Mouse (Mus musculus) midbrain, embryonic 16.5 days (tissue): Measurements from ENCODE around the gene 1700001J03Rik. TPM values are rescaled to one million over a fixed set of nuclear protein-coding genes. Genes with fewer than 3 reads are reported as not detected.

Experiments used
- ATAC-seq: fragments of 200-750 bp; cut with Nextera tagmentation; 2 replicates; pipeline ENCODE4 v1.8.0; 2017; ENCODE audit warnings: moderate TSS enrichment
- H3K27ac ChIP-seq: fragments of 300-500 bp; sonication (generic); 2 replicates; pipeline ENCODE4 v1.5.1; 2014; ENCODE audit warnings: mild to moderate bottlenecking, low read length, mixed read lengths
- H3K27me3 ChIP-seq: fragments of 300-500 bp; sonication (generic); 2 replicates; pipeline ENCODE4 v1.6.1; 2014; ENCODE audit warnings: low read depth, low read length, mixed read lengths; ENCODE audit not compliant: control insufficient read depth, insufficient read depth
- H3K36me3 ChIP-seq: fragments of 300-500 bp; sonication (generic); 2 replicates; pipeline ENCODE4 v1.6.1; 2014; ENCODE audit warnings: mild to moderate bottlenecking, low read length, moderate library complexity, mixed read lengths; ENCODE audit not compliant: control insufficient read depth, insufficient read depth
- H3K4me1 ChIP-seq: fragments of 300-500 bp; sonication (generic); 2 replicates; pipeline ENCODE4 v1.6.1; 2014; ENCODE audit warnings: mild to moderate bottlenecking, low read length, mixed read lengths; ENCODE audit not compliant: control insufficient read depth, insufficient read depth
- H3K4me2 ChIP-seq: fragments of 300-500 bp; sonication (generic); 2 replicates; pipeline ENCODE4 v1.6.1; 2014; ENCODE audit warnings: mild to moderate bottlenecking, low read length, mixed read lengths
- H3K4me3 ChIP-seq: fragments of 300-500 bp; sonication (generic); 2 replicates; pipeline ENCODE4 v1.5.1; 2014; ENCODE audit warnings: low read depth, mild to moderate bottlenecking, low read length, moderate library complexity, mixed read lengths
- H3K9ac ChIP-seq: fragments of 300-500 bp; sonication (generic); 2 replicates; pipeline ENCODE4 v1.6.1; 2014; ENCODE audit warnings: low read depth, low read length, mixed read lengths
- H3K9me3 ChIP-seq: fragments of 300-500 bp; sonication (generic); replicated peaks from 2 replicates; pipeline ENCODE4 v1.6.1; 2014; ENCODE audit warnings: mild to moderate bottlenecking, low read length, mixed read lengths; ENCODE audit not compliant: control insufficient read depth, poor library complexity, severe bottlenecking
- WGBS: fragments of 180-500 bp; shearing (Covaris S2); extraction: QIAGEN DNeasy Blood & Tissue Kit; methylation state at CpG from one replicate; pipeline ENCODE4 v1.1.7; 2014; 5-methylcytosine and 5-hydroxymethylcytosine counted together
- polyA plus RNA-seq: library from polyadenylated mRNA; unstranded; fragments of >200 nt; fragmentation: Nextera tagmentation; extraction: Ambion mirVana; gene quantifications from 2 replicates; pipeline ENCODE4 v1.2.1, GENCODE M21; 2015

The 1700001J03Rik gene
- polyA plus RNA-seq, 1 experiment from 2014 or later, result not detected

DNA sequence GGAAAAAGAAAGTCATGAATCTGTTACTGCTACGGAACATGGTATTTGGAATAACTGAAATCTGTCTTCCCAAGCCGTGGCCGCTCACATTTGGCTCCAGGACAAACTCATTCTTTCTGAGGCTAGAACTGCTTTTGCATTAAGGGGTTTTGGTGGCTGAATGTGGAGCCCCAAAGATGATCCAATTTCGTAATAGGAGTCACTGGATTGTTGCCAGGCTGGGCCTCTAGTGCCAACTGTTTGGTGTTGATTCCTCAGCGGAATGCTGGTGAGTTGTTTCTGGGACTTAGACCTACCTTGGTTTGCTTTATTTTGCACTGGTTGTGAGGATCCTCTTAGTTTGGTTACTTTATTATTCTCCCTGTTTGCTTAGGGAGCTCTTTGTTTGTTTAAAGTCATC is 38.7 kb upstream of the 1700001J03Rik start:
- H3K4me2 ChIP-seq, result no peak overlapping the region
- H3K27me3 ChIP-seq, result no peaks in the 10 kb centered on the region
- no peak for ATAC-seq
- H3K4me1 ChIP-seq, result peaks cover 16% of the 10 kb centered on the region
- no peaks in the 10 kb centered on the region for H3K9me3 ChIP-seq
- H3K27ac ChIP-seq, result no peak overlapping the region
- H3K9ac ChIP-seq, result no peak overlapping the region
- H3K4me3 ChIP-seq, result no peak overlapping the region
- H3K36me3 ChIP-seq, result no peaks in the 10 kb centered on the region
- 89% methylated on average over 5 of the region's 5 CpGs for WGBS

DNA sequence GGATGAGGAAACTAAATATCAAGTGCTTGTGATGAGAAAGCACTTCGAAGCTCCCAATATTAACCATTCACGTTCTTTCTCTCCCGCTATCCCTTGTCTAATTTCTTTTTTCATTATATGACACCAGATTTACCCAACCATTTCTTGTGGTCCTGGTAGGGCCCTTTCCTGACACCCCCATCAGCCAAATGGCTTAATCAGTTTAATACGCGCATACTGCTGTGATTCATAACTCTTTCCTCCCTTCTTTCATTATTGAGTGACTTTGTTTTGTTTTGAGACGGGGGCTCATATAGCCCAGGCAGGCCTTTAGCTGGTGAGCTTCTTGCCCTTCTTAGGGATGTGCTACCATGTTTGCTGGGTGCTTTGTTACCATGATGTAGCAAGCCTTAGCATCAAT is 36.6 kb upstream of the 1700001J03Rik start:
- Histone ChIP-seq H3K27me3 (no peaks in the 10 kb centered on the region), H3K4me2 (peak overlapping the region; percentile 58), H3K9ac (peak overlapping the region; percentile 90), H3K4me1 (peaks cover 16% of the 10 kb centered on the region), H3K4me3 (peak overlapping the region; percentile 86), H3K36me3 (peaks cover 9% of the 10 kb centered on the region), H3K27ac (peak overlapping the region; percentile 98), H3K9me3 (no peaks in the 10 kb centered on the region)
- no peak for ATAC-seq
- 28% methylated on average over 6 of the region's 6 CpGs for WGBS

DNA sequence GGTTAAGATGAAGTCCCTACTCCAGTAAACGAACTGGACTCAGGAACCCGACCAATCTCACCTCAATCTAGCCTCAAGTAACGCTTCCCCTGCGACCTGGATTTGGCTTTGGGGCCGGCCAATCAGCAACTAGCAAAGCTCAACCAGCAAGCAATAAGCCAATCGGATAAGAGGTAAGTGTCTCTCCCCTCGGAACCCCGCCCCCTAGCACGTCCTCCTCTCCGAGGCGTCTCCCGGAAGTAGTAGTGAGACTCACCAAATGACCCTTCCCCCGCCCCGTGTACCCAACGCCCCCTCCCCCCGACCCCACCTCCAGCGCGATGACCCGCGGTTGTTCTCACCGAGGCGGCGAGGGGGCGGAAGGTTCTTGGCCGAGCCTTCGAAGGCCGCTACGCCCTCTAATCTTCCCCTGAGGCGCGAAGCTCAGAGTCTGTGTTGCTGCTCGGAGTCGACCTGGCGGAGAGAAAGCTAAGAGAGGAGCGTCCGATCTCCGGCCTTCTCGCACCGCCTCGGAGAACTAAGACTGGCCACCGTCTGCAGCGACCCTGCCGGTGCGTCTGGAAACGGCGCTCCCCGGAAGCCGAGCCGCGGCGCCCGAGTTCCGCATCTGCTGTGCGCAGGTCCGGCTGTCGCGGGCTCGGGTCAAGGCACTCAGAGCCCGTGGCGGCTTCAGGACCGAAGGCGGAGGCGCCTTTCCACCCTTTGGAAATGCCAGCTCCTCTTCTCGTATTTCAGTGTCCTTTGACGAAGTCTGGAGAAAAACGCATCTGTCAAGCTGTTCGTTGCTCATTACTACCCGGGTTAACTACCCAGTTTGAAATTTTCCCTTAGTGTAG is 36.0 kb upstream of the 1700001J03Rik start, which contains the start of gene Rnf6:
Gene Rnf6, minus strand, starts transcription at position 677 of the 836 bp plus-strand sequence.
- Histone ChIP-seq H3K36me3 (peaks cover 9% of the 10 kb centered on the region), H3K9ac (peak within 1 kb of the TSS; percentile 90), H3K27ac (peak within 1 kb of the TSS; percentile 98), H3K4me1 (peaks cover 16% of the 10 kb centered on the region), H3K4me2 (peak within 1 kb of the TSS; percentile 86), H3K27me3 (no peaks in the 10 kb centered on the region), H3K4me3 (peak within 1 kb of the TSS; percentile 86), H3K9me3 (no peaks in the 10 kb centered on the region)
- peak; percentile 99 for ATAC-seq
- under 1% methylated on average over 67 of the region's 67 CpGs for WGBS

DNA sequence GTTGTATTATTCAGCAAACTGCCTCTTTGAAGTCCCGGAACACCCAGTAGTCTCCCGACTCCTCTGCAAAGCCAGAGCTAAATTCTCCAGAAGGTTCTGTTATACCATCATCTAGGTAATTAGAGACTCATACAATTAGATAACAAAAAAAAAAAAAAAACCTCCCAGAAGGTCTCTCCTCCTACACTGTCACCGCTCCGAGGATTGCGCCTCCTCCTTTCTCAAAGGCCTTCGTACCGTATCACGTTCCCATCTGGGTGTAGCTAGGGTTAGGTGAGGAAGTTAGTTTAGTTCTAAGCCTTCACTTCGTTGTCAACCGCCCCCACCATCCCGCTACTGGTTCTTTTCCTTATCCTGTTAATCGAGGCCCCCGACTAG is 35.4 kb upstream of the 1700001J03Rik start:
- peaks cover 16% of the 10 kb centered on the region for H3K4me1 ChIP-seq
- H3K9me3 ChIP-seq, result no peaks in the 10 kb centered on the region
- peak overlapping the region; percentile 86 for H3K4me2 ChIP-seq
- peaks cover 14% of the 10 kb centered on the region for H3K36me3 ChIP-seq
- no peaks in the 10 kb centered on the region for H3K27me3 ChIP-seq
- peak overlapping the region; percentile 62 for H3K9ac ChIP-seq
- peak; percentile 66 for ATAC-seq
- peak overlapping the region; percentile 86 for H3K4me3 ChIP-seq
- 7% methylated on average over 13 of the region's 13 CpGs for WGBS
- H3K27ac ChIP-seq, result peak overlapping the region; percentile 98

DNA sequence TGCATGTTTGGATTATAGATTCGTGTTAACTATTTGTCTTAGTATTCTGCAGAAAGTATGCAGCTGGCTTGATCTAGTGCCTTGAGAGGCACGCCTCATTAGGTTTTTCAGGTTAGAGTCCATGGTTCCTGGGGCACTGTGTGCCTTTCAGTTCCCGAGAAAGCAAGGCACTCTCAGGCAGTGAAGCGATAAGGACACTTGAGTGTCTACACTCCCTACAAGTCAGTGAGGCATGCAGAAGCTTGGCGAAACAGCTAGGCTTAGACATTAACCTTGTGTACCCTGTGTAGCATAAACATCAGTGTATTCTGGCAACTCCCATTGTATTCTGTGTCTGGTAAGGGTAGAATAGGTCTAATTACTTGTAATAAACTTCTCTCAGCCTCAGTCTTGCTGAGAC is 20.4 kb upstream of the 1700001J03Rik start:
- peaks cover 68% of the 10 kb centered on the region for H3K36me3 ChIP-seq
- H3K9ac ChIP-seq, result no peak overlapping the region
- ATAC-seq, result no peak
- H3K9me3 ChIP-seq, result 0 out of 2 replicates have a peak, but pooled peaks cover 3% of the 10 kb centered on the region
- no peak overlapping the region for H3K4me2 ChIP-seq
- no peaks in the 10 kb centered on the region for H3K4me1 ChIP-seq
- H3K4me3 ChIP-seq, result no peak overlapping the region
- no peaks in the 10 kb centered on the region for H3K27me3 ChIP-seq
- 96% methylated on average over 5 of the region's 5 CpGs for WGBS
- H3K27ac ChIP-seq, result no peak overlapping the region

DNA sequence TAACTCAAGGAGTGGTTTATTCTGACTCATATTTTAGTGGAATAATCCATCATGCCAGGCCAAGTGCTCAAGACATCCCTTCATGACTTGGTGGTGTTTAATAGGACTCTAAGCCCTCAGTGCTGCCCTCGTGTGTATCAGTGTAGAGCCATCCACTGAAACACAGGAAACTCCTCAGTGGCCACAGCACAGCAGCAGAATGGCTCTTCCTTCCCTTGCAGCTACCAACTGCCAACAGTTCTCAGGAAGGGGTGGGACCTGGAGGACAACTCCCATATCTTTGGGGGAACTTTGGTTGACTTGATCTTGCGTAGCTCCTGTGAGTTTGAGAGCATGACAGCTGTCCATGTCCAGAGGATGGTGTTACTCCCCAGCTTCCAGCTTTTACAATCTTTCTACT is 18.8 kb upstream of the 1700001J03Rik start:
- Histone ChIP-seq H3K4me2 (no peak overlapping the region), H3K9me3 (0 out of 2 replicates have a peak, but pooled peaks cover 3% of the 10 kb centered on the region), H3K27me3 (no peaks in the 10 kb centered on the region), H3K4me3 (no peak overlapping the region), H3K27ac (no peak overlapping the region), H3K4me1 (no peaks in the 10 kb centered on the region), H3K36me3 (peaks cover 60% of the 10 kb centered on the region), H3K9ac (no peak overlapping the region)
- 96% methylated on average over 2 of the region's 2 CpGs for WGBS
- ATAC-seq, result no peak

DNA sequence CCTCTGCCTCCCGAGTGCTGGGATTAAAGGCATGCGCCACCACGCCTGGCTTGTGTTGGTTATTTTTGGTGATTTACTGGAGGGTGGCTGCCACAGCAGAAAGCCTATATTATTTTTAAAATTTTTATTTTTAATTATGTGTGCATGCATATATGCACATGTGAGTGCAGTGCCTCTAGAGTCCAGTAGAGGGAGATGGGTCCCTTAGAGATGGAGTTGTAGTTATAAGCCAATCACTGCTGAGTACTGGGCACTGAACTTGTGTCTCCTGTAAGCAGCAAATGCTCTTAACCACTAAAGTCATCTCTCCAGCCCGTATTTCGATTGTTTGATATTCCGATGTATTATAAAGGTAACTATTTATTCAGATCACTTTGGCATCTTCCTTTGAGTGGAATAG is 15.5 kb upstream of the 1700001J03Rik start:
- WGBS, result 98% methylated on average over 6 of the region's 6 CpGs

DNA sequence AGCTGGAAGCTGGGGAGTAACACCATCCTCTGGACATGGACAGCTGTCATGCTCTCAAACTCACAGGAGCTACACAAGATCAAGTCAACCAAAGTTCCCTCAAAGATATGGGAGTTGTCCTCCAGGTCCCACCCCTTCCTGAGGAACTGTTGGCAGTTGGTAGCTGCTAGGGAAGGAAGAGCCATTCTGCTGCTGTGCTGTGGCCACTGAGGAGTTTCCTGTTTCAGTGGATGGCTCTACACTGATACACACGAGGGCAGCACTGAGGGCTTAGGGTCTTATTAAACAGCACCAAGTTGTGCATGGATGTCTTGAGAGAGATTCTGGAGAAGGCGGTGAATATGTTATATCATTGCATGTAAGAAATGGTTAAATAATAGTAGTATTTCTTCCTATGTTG is 14.4 kb upstream of the 1700001J03Rik start:
- no peak overlapping the region for H3K27ac ChIP-seq
- no peak overlapping the region for H3K9ac ChIP-seq
- WGBS, result 95% methylated on average over 2 of the region's 2 CpGs
- no peak overlapping the region for H3K4me2 ChIP-seq
- 0 out of 2 replicates have a peak, but pooled peaks cover 3% of the 10 kb centered on the region for H3K9me3 ChIP-seq
- peaks cover 28% of the 10 kb centered on the region for H3K36me3 ChIP-seq
- H3K27me3 ChIP-seq, result no peaks in the 10 kb centered on the region
- H3K4me1 ChIP-seq, result no peaks in the 10 kb centered on the region
- no peak overlapping the region for H3K4me3 ChIP-seq
- ATAC-seq, result no peak

More for the DNA sequence above, 15.5 kb upstream of the 1700001J03Rik start:
- no peak for ATAC-seq
- Histone ChIP-seq H3K27ac (no peak overlapping the region), H3K9ac (no peak overlapping the region), H3K4me2 (no peak overlapping the region), H3K27me3 (no peaks in the 10 kb centered on the region), H3K4me1 (no peaks in the 10 kb centered on the region), H3K36me3 (peaks cover 38% of the 10 kb centered on the region), H3K9me3 (0 out of 2 replicates have a peak, but pooled peaks cover 3% of the 10 kb centered on the region), H3K4me3 (no peak overlapping the region)

DNA sequence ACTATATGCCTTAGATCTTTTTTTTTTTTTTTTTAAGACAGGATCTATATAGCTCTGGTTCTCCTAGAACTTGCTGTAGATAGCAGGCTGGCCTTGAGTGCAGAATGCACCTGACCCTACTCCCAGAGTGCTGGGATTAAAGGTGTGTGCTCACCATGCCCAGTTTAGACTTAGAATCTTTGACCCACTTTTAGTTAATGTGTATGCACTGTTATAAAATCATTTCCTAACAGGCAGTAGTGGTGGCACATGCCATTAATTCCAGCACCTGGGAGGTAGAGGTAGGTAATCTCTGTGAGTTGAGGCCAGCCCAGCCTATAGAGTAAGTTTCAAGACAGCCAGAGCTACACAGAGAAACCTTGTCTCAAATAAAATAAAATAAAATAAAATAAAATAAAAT is 14.0 kb upstream of the 1700001J03Rik start:
- H3K27me3 ChIP-seq, result no peaks in the 10 kb centered on the region
- no peak overlapping the region for H3K4me3 ChIP-seq
- no peak for ATAC-seq
- H3K9me3 ChIP-seq, result peaks cover 3% of the 10 kb centered on the region; the same call in 1 of the 2 replicates
- peaks cover 24% of the 10 kb centered on the region for H3K36me3 ChIP-seq
- no peaks in the 10 kb centered on the region for H3K4me1 ChIP-seq
- no peak overlapping the region for H3K4me2 ChIP-seq
- no peak overlapping the region for H3K9ac ChIP-seq
- no peak overlapping the region for H3K27ac ChIP-seq
